Mouse (Mus musculus): Measurements from ENCODE around the gene Crmp1. TPM values are rescaled to one million over a fixed set of nuclear protein-coding genes. Genes with fewer than 3 reads are reported as not detected.
A peak's percentile ranks its signal among the peaks of the same experiment; 100 is the strongest.

The Crmp1 gene
- total RNA-seq, 2 experiments from 2014 or later: not detected

GRCm38 (mm10) chr5:37289236-37289635, 47.5 kb downstream of the Crmp1 start:
- ATAC-seq (replicated peaks; ENCODE audit: poor library complexity): 0 out of 2 replicates have a peak, but pooled peaks have one; percentile 37

DNA sequence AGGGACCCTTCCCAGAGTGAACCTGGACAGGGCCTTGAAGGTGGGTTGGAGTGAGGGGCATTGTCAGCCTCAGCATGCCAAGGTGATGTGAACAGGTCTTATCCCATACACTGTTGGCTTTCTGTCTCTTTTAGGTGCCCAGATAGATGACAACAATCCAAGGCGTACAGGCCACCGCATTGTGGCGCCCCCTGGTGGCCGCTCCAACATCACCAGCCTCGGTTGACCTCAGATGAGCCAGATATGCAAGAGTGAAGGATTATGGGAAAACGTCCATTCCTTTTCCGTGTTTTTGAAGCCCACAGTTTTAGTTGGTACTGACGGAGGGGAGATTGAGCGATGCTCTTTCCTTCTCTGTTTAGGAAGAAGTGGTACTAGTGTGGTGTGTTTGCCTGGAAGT, 49.2 kb downstream of the Crmp1 start:
- no peak for ATAC-seq (replicated peaks; ENCODE audit: poor library complexity)

DNA sequence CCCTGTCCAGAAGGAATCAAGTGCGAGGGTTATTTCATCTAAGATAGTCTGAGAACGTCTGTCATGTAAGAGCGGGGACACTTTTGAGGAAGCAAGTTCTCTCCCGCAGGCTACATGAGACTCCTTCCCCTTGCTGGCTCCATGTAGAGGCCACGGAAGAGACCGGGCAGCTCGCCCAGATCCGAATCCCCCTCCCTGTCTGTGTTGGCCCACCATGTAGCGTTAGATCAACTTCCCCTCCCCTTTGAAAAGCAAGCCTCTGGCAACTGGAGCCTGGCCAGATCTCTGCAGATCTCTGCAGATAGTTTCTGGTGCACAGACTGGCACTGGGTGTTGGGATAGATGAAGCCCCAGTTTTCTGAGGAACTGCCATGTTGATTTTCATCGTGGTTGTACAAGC, 55.0 kb downstream of the Crmp1 start:
- ATAC-seq (replicated peaks; ENCODE audit: poor library complexity): no peak

DNA sequence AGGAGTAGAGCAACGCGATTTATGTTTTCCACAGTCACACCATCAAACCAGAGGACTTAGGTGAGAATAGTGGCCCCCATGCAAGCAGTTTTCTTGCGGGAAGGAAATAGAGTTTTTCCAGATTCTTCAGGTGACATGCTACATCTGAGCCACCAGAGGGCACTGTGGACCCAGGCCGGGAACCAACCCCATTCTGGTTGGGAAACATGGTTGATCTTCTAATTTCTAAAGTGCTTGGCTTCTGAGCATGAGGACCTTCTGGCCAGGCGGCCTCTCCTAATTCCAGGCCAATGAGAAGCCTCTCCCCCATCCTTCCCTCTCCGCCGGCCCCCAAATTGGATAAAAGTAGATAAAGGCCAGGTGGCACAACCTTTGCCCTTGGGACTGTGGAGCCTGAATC, 56.6 kb downstream of the Crmp1 start:
- 0 out of 2 replicates have a peak, but pooled peaks have one; percentile 50 for ATAC-seq (replicated peaks; ENCODE audit: poor library complexity)

- no peak for ATAC-seq (replicated peaks; ENCODE audit: poor library complexity)
These were observed 68.3 kb downstream of the Crmp1 start for GRCm38 (mm10) chr5:37310026-37310425.

- ATAC-seq (replicated peaks; ENCODE audit: poor library complexity): no peak
These were observed 71.4 kb downstream of the Crmp1 start for GRCm38 (mm10) chr5:37312980-37313722.

GRCm38 (mm10) chr5:37318715-37319114, 77.0 kb downstream of the Crmp1 start:
- ATAC-seq (replicated peaks; ENCODE audit: poor library complexity): no peak

GRCm38 (mm10) chr5:37320174-37320573, 78.4 kb downstream of the Crmp1 start:
- ATAC-seq (replicated peaks; ENCODE audit: poor library complexity): no peak

DNA sequence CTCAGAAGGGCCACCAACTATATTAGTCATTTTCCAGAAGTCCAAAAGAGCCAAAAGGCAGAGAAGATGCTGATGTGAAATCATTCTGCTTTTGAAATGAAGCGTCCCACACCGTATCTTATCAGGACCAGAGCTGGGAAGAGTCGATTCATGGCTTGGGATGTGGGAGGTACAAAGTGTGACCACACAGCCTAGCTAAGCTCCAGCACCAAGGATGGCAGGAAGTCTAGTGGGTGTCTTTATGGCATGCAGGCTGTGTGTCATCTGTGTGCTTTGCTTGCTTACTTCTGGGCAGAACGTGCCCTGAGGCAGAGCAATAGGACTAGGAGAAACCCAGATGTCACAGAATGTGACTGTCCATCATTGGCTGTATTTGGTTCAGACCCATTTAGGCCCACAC, 79.0 kb downstream of the Crmp1 start:
- no peak for ATAC-seq (replicated peaks; ENCODE audit: poor library complexity)

DNA sequence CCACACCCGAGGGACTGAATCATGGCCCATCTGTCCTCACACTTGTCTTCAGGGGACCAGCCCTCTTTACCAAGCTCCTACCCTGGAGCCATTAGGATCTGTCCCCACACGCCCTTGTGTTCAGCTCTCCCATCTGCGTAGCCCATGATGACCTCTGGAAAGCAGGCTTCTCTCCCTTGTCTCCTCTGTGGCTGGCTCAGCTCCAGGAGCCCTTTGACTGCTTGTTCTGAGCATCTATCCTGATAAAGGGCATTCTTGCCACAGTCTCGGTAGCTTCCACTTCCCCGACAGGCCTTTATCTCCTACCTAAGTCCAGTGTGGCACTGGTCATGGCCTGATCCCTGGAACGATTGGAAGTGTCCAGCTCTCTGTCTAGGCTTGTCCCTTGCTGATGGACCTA, 84.9 kb downstream of the Crmp1 start:
- no peak for ATAC-seq (replicated peaks; ENCODE audit: poor library complexity)

DNA sequence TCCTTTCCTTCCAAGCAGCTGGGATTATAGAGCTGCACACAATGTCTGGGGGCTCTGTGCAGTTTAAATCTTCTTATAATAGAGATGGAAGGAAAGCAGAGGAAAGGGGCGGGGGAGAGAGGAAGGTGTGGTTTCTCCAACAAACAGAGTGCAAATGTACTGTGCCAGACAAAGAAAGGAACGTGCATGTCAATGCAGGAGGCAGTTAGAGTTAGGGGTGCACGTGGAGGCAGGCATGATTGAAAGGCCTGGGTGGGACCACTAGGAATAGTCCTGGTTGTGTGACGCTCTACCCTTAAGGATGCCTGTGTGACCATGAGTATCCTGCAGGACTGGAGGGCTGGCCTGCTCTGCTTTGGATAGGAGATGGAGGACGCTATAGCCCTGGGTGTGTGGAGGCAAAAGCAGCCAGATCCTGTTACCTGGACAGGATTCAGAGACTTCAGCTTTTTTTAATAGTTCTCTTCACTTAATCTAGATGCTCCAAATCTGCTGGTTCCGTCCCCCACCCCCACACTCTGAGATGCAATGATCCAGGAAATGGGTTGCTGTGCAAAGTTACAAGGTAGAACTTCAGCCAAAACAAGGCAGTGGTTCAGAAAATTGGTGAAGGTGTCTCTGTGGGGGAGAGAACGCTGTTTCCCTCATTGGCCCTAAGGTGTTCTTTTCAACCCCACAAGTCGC, 88.9 kb downstream of the Crmp1 start:
- no peak for ATAC-seq (replicated peaks; ENCODE audit: poor library complexity)

GRCm38 (mm10) chr5:37331133-37331505, 89.4 kb downstream of the Crmp1 start:
- ATAC-seq (replicated peaks; ENCODE audit: poor library complexity): no peak

- ATAC-seq (replicated peaks; ENCODE audit: poor library complexity): no peak
These were observed 90.3 kb downstream of the Crmp1 start for GRCm38 (mm10) chr5:37332066-37332465.

DNA sequence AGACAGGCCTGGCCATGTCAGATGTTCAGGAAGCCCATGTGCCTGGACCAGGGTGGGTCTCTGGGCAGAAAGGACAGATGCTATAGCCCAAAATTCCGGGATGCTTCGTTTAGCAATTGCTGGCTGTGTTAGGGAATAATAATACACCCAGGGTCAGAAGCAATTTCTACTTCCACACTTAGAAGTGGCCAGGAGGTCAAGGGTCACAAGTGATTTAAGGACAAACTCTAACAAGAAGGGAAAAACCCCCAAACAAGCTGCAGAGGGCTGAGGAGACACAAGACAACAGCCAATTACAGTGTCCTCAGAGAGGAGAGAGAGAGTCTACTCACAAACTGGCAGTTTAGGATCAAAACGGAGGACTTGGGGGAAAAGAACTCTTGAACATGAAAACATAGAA, 93.3 kb downstream of the Crmp1 start:
- no peak for ATAC-seq (replicated peaks; ENCODE audit: poor library complexity)

DNA sequence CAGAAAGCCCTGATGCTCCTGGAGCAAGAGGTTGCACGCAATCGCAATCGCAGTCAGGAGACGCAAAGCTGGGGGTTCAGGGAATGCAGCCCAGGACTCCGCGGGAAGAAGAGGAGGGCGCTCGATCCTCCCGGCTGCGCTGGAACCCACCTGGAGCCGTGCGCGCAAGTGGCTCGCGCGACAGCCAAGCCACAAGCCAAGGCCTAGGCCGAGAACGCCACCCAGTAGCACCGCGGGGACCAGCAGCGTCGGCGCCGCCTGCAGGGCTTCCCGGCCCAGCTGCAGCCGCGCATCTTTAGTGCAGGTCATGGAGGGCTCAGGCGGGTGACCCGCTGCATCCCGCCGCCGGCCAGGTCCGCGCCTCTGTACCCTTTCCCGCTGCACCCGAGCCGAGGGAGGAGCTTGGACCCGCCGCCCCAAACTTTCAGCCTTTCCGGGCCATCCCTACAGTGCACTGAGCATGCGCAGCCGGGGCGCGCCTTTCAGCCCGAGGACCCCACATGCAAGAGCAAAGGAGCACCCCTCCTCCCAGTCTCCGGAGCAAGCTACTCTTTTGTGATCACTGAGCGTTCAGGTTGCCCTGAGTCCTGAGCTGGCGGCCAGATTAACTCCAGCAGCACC, 94.9 kb downstream of the Crmp1 start, which contains the start of gene Evc:
TSS of gene Evc (minus strand) at position 410 of the 621 bp plus-strand sequence.
- no peak for ATAC-seq (replicated peaks; ENCODE audit: poor library complexity)

DNA sequence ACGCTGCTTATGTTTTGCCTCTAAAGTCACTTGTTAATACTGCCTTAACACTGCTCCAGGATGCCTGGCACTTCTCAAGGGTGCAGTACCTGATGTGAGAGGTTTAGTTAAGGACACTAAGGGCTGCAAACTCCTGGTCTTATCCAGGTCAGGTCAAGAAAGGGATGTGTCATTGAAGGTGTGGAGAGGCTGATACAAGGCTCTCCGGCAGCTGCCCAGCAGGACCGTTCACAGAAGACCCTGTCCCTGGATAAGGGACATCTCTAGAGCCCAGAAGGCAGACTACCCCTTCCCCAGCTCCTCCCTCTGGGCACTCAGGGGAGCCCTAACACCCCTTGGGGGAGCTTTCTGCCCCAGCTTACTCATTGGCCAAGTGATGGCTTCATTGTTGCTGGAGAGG, 96.0 kb downstream of the Crmp1 start:
- no peak for ATAC-seq (replicated peaks; ENCODE audit: poor library complexity)

GRCm38 (mm10) chr5:37338288-37338687, 96.5 kb downstream of the Crmp1 start, which contains the start of gene Evc2:
Gene Evc2, plus strand, starts transcription at chr5:37338499.
- no peak for ATAC-seq (replicated peaks; ENCODE audit: poor library complexity)

Other genes with a start within 250 kb of the Crmp1 start
- not detected in 2 replicates for gene Gm1043, start 156.6 kb upstream of the Crmp1 start, total RNA-seq (2015)
- gene Gm1043, start 156.6 kb upstream of the Crmp1 start, total RNA-seq (2017): not detected in 2 replicates
- gene Evc, start 95.0 kb downstream of the Crmp1 start, total RNA-seq (2015): not detected in 2 replicates
- not detected in 2 replicates for gene Evc, start 95.0 kb downstream of the Crmp1 start, total RNA-seq (2017)
- gene Evc2, start 96.6 kb downstream of the Crmp1 start, total RNA-seq (2015): 0.59 TPM in 1 of 2 replicates, not detected in the other
- gene Evc2, start 96.6 kb downstream of the Crmp1 start, total RNA-seq (2017): 0.10 TPM in 1 of 2 replicates, not detected in the other

Data from megakaryocyte progenitor cell, adult 5-6 weeks (primary cell).